Mouse (Mus musculus) lung, adult 2 months (tissue): Measurements from ENCODE around the gene Hypm. TPM values are rescaled to one million over a fixed set of nuclear protein-coding genes. Genes with fewer than 3 reads are reported as not detected.

Experiments used
- DNase-seq: peaks from one replicate; pipeline ENCODE4 v3.0.0; 2022
- H3K4me1 ChIP-seq: fragments of 200-500 bp; 2 replicates; pipeline ENCODE4 v1.6.1; 2011; ENCODE audit warnings: low read length; ENCODE audit not compliant: control insufficient read depth, insufficient read depth
- H3K4me3 ChIP-seq: fragments of 200-500 bp; replicated peaks from 2 replicates; pipeline ENCODE3; 2011; ENCODE audit warnings: low read depth, mild to moderate bottlenecking, control low read depth, low read length; ENCODE audit errors: extremely low read depth
- CTCF ChIP-seq: fragments of 200-500 bp; IDR thresholded peaks from 2 replicates; pipeline ENCODE4 v1.5.1; 2011; ENCODE audit warnings: mild to moderate bottlenecking, low read length, control low read depth; ENCODE audit not compliant: insufficient read depth
- POLR2A ChIP-seq: fragments of 200-500 bp; IDR thresholded peaks from 2 replicates; pipeline ENCODE4 v1.6.1; 2011; ENCODE audit warnings: low read depth, mild to moderate bottlenecking, control low read depth, low read length, borderline replicate concordance; ENCODE audit errors: extremely low read depth
- WGBS: fragments of 180-500 bp; shearing (Covaris S2); methylation state at CpG from one replicate; pipeline ENCODE4 v1.1.7; 2018; 5-methylcytosine and 5-hydroxymethylcytosine counted together
- polyA plus RNA-seq: library from polyadenylated mRNA; depleted of rRNA; stranded (reverse); fragments of >200 nt; gene quantifications from 2 replicates; pipeline ENCODE4 v1.2.3, GENCODE M21; 2012; rRNA removed

Gene Hypm
- not detected in 2 replicates for polyA plus RNA-seq

DNA sequence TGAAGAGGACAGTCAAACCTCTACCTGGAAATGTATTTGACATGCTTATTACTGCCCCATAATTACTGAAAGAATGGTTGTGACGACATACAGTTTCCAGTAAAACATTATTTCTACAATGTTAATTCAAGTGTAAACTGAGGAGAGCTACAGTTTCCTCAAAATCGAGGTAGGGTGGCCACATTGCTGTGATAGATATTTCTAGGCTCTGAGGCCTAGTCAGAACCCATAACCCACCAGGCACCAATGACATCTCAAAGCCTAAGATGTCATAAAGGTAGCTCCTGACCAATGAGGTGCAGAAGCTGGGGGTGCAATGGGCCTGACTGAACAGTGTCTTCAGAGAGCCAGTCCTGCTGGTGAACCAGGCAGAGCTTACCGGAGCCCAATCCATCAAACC lies at the start of gene Hypm:
Gene Hypm, plus strand, starts transcription at position 301 of the 400 bp plus-strand sequence.
- DNase-seq = no peak
- 72% methylated on average over 3 of the region's 3 CpGs for WGBS
- Histone ChIP-seq H3K4me1 (no peaks in the 10 kb centered on the region), H3K4me3 (no peak within 1 kb of the TSS)
- no peak for TF ChIP-seq POLR2A
- TF ChIP-seq CTCF = no peak

DNA sequence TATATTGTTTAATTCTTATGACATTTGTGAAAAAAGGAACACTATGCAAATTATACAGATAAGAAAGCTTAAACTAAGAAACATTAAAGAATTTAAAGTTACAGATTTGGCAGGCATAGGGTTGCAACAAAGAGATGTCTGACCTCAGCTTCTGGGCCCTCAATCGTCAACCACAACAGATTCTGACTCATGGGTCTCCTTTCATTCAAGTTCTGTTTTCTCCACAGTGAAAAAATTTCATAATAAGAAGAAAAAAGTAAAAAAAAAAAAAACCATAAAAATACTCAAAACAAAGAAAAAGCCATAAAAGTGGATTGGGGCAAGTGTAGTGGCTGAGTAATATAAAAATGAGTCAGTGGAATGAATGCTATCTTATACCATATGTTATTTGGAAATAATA lies 36.6 kb upstream of the Hypm start:
- H3K4me1 ChIP-seq = no peaks in the 10 kb centered on the region
- TF ChIP-seq CTCF (no peak), POLR2A (no peak)
- WGBS = 51% methylated on average over 1 of the region's 1 CpGs
- H3K4me3 ChIP-seq = no peak overlapping the region
- DNase-seq = no peak

GRCm38 (mm10) chrX:9812469-9812868 lies 34.3 kb upstream of the Hypm start:
- no peak for TF ChIP-seq POLR2A
- TF ChIP-seq CTCF = no peak
- no peak for DNase-seq
- Histone ChIP-seq H3K4me3 (no peak overlapping the region), H3K4me1 (no peaks in the 10 kb centered on the region)

GRCm38 (mm10) chrX:9834779-9835178 lies 11.9 kb upstream of the Hypm start:
- 67% methylated on average over 2 of the region's 2 CpGs for WGBS
- no peak for DNase-seq
- no peak for TF ChIP-seq POLR2A
- TF ChIP-seq CTCF = no peak
- no peaks in the 10 kb centered on the region for H3K4me1 ChIP-seq
- no peak overlapping the region for H3K4me3 ChIP-seq

GRCm38 (mm10) chrX:9849403-9849802 lies 2.7 kb downstream of the Hypm start, which contains the start of gene H2al3:
TSS of gene H2al3 (plus strand) at chrX:9849703.
- DNase-seq = no peak
- 42% methylated on average over 1 of the region's 1 CpGs for WGBS
- Histone ChIP-seq H3K4me3 (no peak within 1 kb of the TSS), H3K4me1 (no peaks in the 10 kb centered on the region)
- TF ChIP-seq POLR2A (no peak), CTCF (no peak)

GRCm38 (mm10) chrX:9861859-9862258 lies 15.1 kb downstream of the Hypm start:
- Histone ChIP-seq H3K4me3 (no peak overlapping the region), H3K4me1 (no peaks in the 10 kb centered on the region)
- TF ChIP-seq CTCF = no peak
- TF ChIP-seq POLR2A = no peak
- no peak for DNase-seq
- WGBS = 64% methylated on average over 2 of the region's 2 CpGs

GRCm38 (mm10) chrX:9875519-9875918 lies 28.8 kb downstream of the Hypm start:
- 77% methylated on average over 2 of the region's 2 CpGs for WGBS
- DNase-seq = no peak
- TF ChIP-seq CTCF = no peak
- Histone ChIP-seq H3K4me3 (no peak overlapping the region), H3K4me1 (no peaks in the 10 kb centered on the region)

DNA sequence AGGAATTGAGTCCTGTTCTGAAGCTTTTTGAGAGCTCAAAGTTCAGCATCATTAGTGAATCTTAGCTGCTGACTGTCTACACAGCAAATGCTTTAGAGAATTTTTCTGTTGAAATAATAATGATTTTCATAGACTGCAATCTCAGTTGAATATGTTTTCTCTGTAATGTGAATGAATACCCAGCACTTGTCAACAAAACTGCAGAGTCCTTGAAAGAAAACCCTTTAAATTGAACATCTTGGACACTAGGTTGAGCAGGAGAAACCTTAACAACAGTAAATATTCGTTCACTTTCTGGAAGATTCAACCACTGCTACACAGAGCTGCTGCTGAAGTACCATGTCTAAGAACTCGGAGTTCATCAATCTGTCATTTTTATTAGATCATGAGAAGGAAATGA lies 38.6 kb downstream of the Hypm start, which contains the start of gene Sytl5:
Gene Sytl5, plus strand, starts transcription at position 301 of the 400 bp plus-strand sequence.
- 50% methylated on average over 2 of the region's 2 CpGs for WGBS
- Histone ChIP-seq H3K4me3 (no peak within 1 kb of the TSS), H3K4me1 (no peaks in the 10 kb centered on the region)
- TF ChIP-seq POLR2A (no peak), CTCF (no peak)
- DNase-seq = no peak

Other genes with a start within 250 kb of the Hypm start
- 15.1 and 53.7 TPM in 2 replicates for gene Dynlt3, start 183.9 kb upstream of the Hypm start, polyA plus RNA-seq
- not detected in 2 replicates for gene H2al3, start 2.8 kb downstream of the Hypm start, polyA plus RNA-seq
- 0.09 and 0.11 TPM in 2 replicates for gene Sytl5, start 38.7 kb downstream of the Hypm start, polyA plus RNA-seq